8 mouse cellular contexts compared by ENCODE assay signal in the genomic region with DNA sequence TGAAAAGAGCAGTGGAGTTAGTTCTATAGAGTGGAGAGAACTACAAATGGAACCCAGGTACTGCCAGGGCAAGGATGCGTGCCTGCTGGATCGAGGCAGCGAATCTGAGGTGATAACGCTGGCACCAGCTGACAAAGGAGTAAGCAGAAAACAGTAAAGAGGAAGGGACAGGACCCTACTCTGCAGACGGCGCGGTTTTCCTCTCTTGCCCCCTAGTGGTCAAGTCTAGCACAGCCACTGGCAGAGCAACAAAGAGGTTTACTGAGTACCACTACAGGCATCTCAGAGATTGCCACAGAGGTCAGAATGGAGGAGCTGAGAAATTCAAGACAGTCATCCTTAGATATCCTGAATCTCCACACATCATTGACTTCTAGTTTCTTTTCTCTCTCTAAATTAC. TPM values are rescaled to one million over a fixed set of nuclear protein-coding genes. Genes with fewer than 3 reads are reported as not detected.
DNase-seq lines count a peak whose midpoint lies in the region; ATAC-seq and TF ChIP-seq lines count a peak whose summit lies in the region.

No protein-coding gene starts in this region.

- no peaks in the 10 kb centered on the region for H3K9me3 ChIP-seq in embryonic facial prominence, embryonic 12.5 days
- no peaks in the 10 kb centered on the region for H3K9me3 ChIP-seq in heart, embryonic 13.5 days
- H3K9me3 ChIP-seq in kidney, postnatal 0 days (replicated peaks; ENCODE audit: low read length): no peaks in the 10 kb centered on the region
- H3K9me3 ChIP-seq in liver, postnatal 0 days (ENCODE audit: low read length): no peaks in the 10 kb centered on the region
- no peaks in the 10 kb centered on the region for H3K9me3 ChIP-seq in neural tube, embryonic 14.5 days (ENCODE audit: control insufficient read depth, low read length)

- ATAC-seq in embryonic facial prominence, embryonic 12.5 days (ENCODE audit: insufficient number of reproducible peaks, insufficient read depth, low FRiP score, low TSS enrichment): no peak
- no peak for ATAC-seq in heart, embryonic 13.5 days (ENCODE audit: extremely low read depth, insufficient number of reproducible peaks, low FRiP score, low TSS enrichment)
- no peak for ATAC-seq in kidney, postnatal 0 days (replicated peaks; ENCODE audit: low FRiP score, low read depth)
- no peak for ATAC-seq in liver, postnatal 0 days
- peak; percentile 82; the same call in 1 of the 2 replicates for ATAC-seq in neural tube, embryonic 14.5 days (ENCODE audit: low read depth)

- H3K4me2 ChIP-seq in embryonic facial prominence, embryonic 12.5 days (replicated peaks): peak overlapping the region; percentile 35
- peak overlapping the region; percentile 59 for H3K4me2 ChIP-seq in heart, embryonic 13.5 days
- H3K4me2 ChIP-seq in kidney, postnatal 0 days (ENCODE audit: low read length): peak overlapping the region; percentile 38; the same call in 1 of the 2 replicates
- H3K4me2 ChIP-seq in liver, postnatal 0 days (ENCODE audit: low read depth, low read length): no peak overlapping the region
- no peak overlapping the region for H3K4me2 ChIP-seq in neural tube, embryonic 14.5 days (ENCODE audit: low read depth, low read length)

- TF ChIP-seq CTCF in kidney, postnatal 0 days (IDR thresholded peaks at IDR 0.05; ENCODE audit: low read depth): peak; percentile 85
- peak; percentile 84 for TF ChIP-seq CTCF in liver, postnatal 0 days (IDR thresholded peaks at IDR 0.05; ENCODE audit: low read depth)

- no peaks in the 10 kb centered on the region for H3K36me3 ChIP-seq in embryonic facial prominence, embryonic 12.5 days
- H3K36me3 ChIP-seq in heart, embryonic 13.5 days: no peaks in the 10 kb centered on the region
- no peaks in the 10 kb centered on the region for H3K36me3 ChIP-seq in kidney, postnatal 0 days (ENCODE audit: insufficient read depth, low read length)
- H3K36me3 ChIP-seq in liver, postnatal 0 days (replicated peaks; ENCODE audit: insufficient read depth, low read length): no peaks in the 10 kb centered on the region
- H3K36me3 ChIP-seq in neural tube, embryonic 14.5 days (ENCODE audit: control insufficient read depth, insufficient read depth, low read length): no peaks in the 10 kb centered on the region

- no peak overlapping the region for H3K9ac ChIP-seq in embryonic facial prominence, embryonic 12.5 days
- peak overlapping the region; percentile 47; the same call in 1 of the 2 replicates for H3K9ac ChIP-seq in heart, embryonic 13.5 days
- H3K9ac ChIP-seq in kidney, postnatal 0 days (ENCODE audit: low read depth, low read length): no peak overlapping the region
- H3K9ac ChIP-seq in liver, postnatal 0 days (replicated peaks): no peak overlapping the region
- no peak overlapping the region for H3K9ac ChIP-seq in neural tube, embryonic 14.5 days (replicated peaks; ENCODE audit: low read depth, low read length)

- no peak overlapping the region for H3K27ac ChIP-seq in embryonic facial prominence, embryonic 12.5 days
- H3K27ac ChIP-seq in heart, embryonic 13.5 days (replicated peaks): no peak overlapping the region
- no peak overlapping the region for H3K27ac ChIP-seq in kidney, postnatal 0 days
- no peak overlapping the region for H3K27ac ChIP-seq in liver, postnatal 0 days (ENCODE audit: low read depth)
- no peak overlapping the region for H3K27ac ChIP-seq in neural tube, embryonic 14.5 days (ENCODE audit: low read depth, low read length)

- H3K4me1 ChIP-seq in embryonic facial prominence, embryonic 12.5 days: no peaks in the 10 kb centered on the region
- no peaks in the 10 kb centered on the region for H3K4me1 ChIP-seq in heart, embryonic 13.5 days
- no peaks in the 10 kb centered on the region for H3K4me1 ChIP-seq in kidney, postnatal 0 days (replicated peaks; ENCODE audit: insufficient read depth, low read length)
- H3K4me1 ChIP-seq in liver, postnatal 0 days (ENCODE audit: insufficient read depth): no peaks in the 10 kb centered on the region
- no peaks in the 10 kb centered on the region for H3K4me1 ChIP-seq in neural tube, embryonic 14.5 days (ENCODE audit: control insufficient read depth, insufficient read depth, low read length)

- H3K27me3 ChIP-seq in embryonic facial prominence, embryonic 12.5 days: no peaks in the 10 kb centered on the region
- H3K27me3 ChIP-seq in heart, embryonic 13.5 days (replicated peaks): no peaks in the 10 kb centered on the region
- no peaks in the 10 kb centered on the region for H3K27me3 ChIP-seq in kidney, postnatal 0 days (ENCODE audit: insufficient read depth, low read length)
- no peaks in the 10 kb centered on the region for H3K27me3 ChIP-seq in liver, postnatal 0 days (ENCODE audit: insufficient read depth, low read length)
- no peaks in the 10 kb centered on the region for H3K27me3 ChIP-seq in neural tube, embryonic 14.5 days (ENCODE audit: control insufficient read depth, insufficient read depth, low read length)

- no peak for TF ChIP-seq EP300 in liver, postnatal 0 days (IDR thresholded peaks at IDR 0.05; ENCODE audit: low read depth)

- peak; percentile 73 for DNase-seq in A20 (ENCODE audit: low read depth, low spot score)
- DNase-seq in adrenal gland, postnatal 10 days: peak; percentile 85
- peak; percentile 81 for DNase-seq in kidney, postnatal 0 days (ENCODE audit: low spot score)
- peak; percentile 72 for DNase-seq in liver, postnatal 0 days
- DNase-seq in thymus, adult 18-20 months: peak; percentile 11 to 16

- no peak overlapping the region for H3K4me3 ChIP-seq in embryonic facial prominence, embryonic 12.5 days
- peak overlapping the region; percentile 11; the same call in 1 of the 2 replicates for H3K4me3 ChIP-seq in heart, embryonic 13.5 days
- no peak overlapping the region for H3K4me3 ChIP-seq in kidney, postnatal 0 days (replicated peaks; ENCODE audit: low read depth, low read length)
- no peak overlapping the region for H3K4me3 ChIP-seq in liver, postnatal 0 days (ENCODE audit: low read depth, low read length)
- H3K4me3 ChIP-seq in neural tube, embryonic 14.5 days (ENCODE audit: low read depth, low read length): no peak overlapping the region

- WGBS in embryonic facial prominence, embryonic 12.5 days: 3% methylated on average over 7 of the region's 7 CpGs
- WGBS in heart, embryonic 13.5 days: 0% methylated on average over 7 of the region's 7 CpGs
- WGBS in kidney, postnatal 0 days: 4% methylated on average over 7 of the region's 7 CpGs
- WGBS in liver, postnatal 0 days (ENCODE audit: insufficient replicate concordance): under 1% methylated on average over 7 of the region's 7 CpGs
- WGBS in neural tube, embryonic 14.5 days: 2% methylated on average over 7 of the region's 7 CpGs

RNA-seq across cellular contexts. Expression of a gene that starts 6.7 kb away (rescaled TPM):
- not detected for total RNA-seq in adrenal gland, postnatal 10 days (2021)
- not detected in 2 replicates for polyA plus RNA-seq in embryonic facial prominence, embryonic 12.5 days (2016; fragmentation: Nextera tagmentation; extraction: Ambion mirVana)
- polyA plus RNA-seq in heart, embryonic 13.5 days (2015; fragmentation: Nextera tagmentation; extraction: Ambion mirVana): not detected in 2 replicates
- not detected in 2 replicates for polyA plus RNA-seq in kidney, postnatal 0 days (2015; fragmentation: Nextera tagmentation; extraction: Ambion mirVana)
- polyA plus RNA-seq in liver, postnatal 0 days (2015; fragmentation: Nextera tagmentation; extraction: Ambion mirVana): not detected in 2 replicates
- polyA plus RNA-seq in neural tube, embryonic 14.5 days (2014; fragmentation: Nextera tagmentation; extraction: Ambion mirVana): not detected in 2 replicates

RNA-seq across cellular contexts. Expression of a gene that starts 7.7 kb away (rescaled TPM):
- total RNA-seq in adrenal gland, postnatal 10 days (2021): not detected
- not detected in 2 replicates for polyA plus RNA-seq in embryonic facial prominence, embryonic 12.5 days (2016; fragmentation: Nextera tagmentation; extraction: Ambion mirVana)
- polyA plus RNA-seq in heart, embryonic 13.5 days (2015; fragmentation: Nextera tagmentation; extraction: Ambion mirVana): not detected in 2 replicates
- polyA plus RNA-seq in kidney, postnatal 0 days (2015; fragmentation: Nextera tagmentation; extraction: Ambion mirVana): not detected in 2 replicates
- not detected in 2 replicates for polyA plus RNA-seq in liver, postnatal 0 days (2015; fragmentation: Nextera tagmentation; extraction: Ambion mirVana)
- not detected in 2 replicates for polyA plus RNA-seq in neural tube, embryonic 14.5 days (2014; fragmentation: Nextera tagmentation; extraction: Ambion mirVana)

RNA-seq across cellular contexts. Expression of a gene that starts 9.3 kb away (rescaled TPM):
- not detected for total RNA-seq in adrenal gland, postnatal 10 days (2021)
- polyA plus RNA-seq in embryonic facial prominence, embryonic 12.5 days (2016; fragmentation: Nextera tagmentation; extraction: Ambion mirVana): not detected in 2 replicates
- polyA plus RNA-seq in heart, embryonic 13.5 days (2015; fragmentation: Nextera tagmentation; extraction: Ambion mirVana): not detected in 2 replicates
- not detected in 2 replicates for polyA plus RNA-seq in kidney, postnatal 0 days (2015; fragmentation: Nextera tagmentation; extraction: Ambion mirVana)
- not detected in 2 replicates for polyA plus RNA-seq in liver, postnatal 0 days (2015; fragmentation: Nextera tagmentation; extraction: Ambion mirVana)
- not detected in 2 replicates for polyA plus RNA-seq in neural tube, embryonic 14.5 days (2014; fragmentation: Nextera tagmentation; extraction: Ambion mirVana)

RNA-seq across cellular contexts. Expression of a gene that starts 14.8 kb away (rescaled TPM):
- not detected for total RNA-seq in adrenal gland, postnatal 10 days (2021)
- polyA plus RNA-seq in embryonic facial prominence, embryonic 12.5 days (2016; fragmentation: Nextera tagmentation; extraction: Ambion mirVana): not detected in 2 replicates
- polyA plus RNA-seq in heart, embryonic 13.5 days (2015; fragmentation: Nextera tagmentation; extraction: Ambion mirVana): not detected in 2 replicates
- not detected in 2 replicates for polyA plus RNA-seq in kidney, postnatal 0 days (2015; fragmentation: Nextera tagmentation; extraction: Ambion mirVana)
- not detected in 2 replicates for polyA plus RNA-seq in liver, postnatal 0 days (2015; fragmentation: Nextera tagmentation; extraction: Ambion mirVana)
- polyA plus RNA-seq in neural tube, embryonic 14.5 days (2014; fragmentation: Nextera tagmentation; extraction: Ambion mirVana): not detected in 2 replicates

RNA-seq across cellular contexts. Expression of a gene that starts 17.0 kb away (rescaled TPM):
- total RNA-seq in adrenal gland, postnatal 10 days (2021): not detected
- not detected in 2 replicates for polyA plus RNA-seq in embryonic facial prominence, embryonic 12.5 days (2016; fragmentation: Nextera tagmentation; extraction: Ambion mirVana)
- not detected in 2 replicates for polyA plus RNA-seq in heart, embryonic 13.5 days (2015; fragmentation: Nextera tagmentation; extraction: Ambion mirVana)
- not detected in 2 replicates for polyA plus RNA-seq in kidney, postnatal 0 days (2015; fragmentation: Nextera tagmentation; extraction: Ambion mirVana)
- not detected in 2 replicates for polyA plus RNA-seq in liver, postnatal 0 days (2015; fragmentation: Nextera tagmentation; extraction: Ambion mirVana)
- polyA plus RNA-seq in neural tube, embryonic 14.5 days (2014; fragmentation: Nextera tagmentation; extraction: Ambion mirVana): not detected in 2 replicates

Comparison
In these comparisons a context has a peak if more than half of its experiments do, and no peak if none do; other contexts are left out.
1. DNase-seq: peak in every context shown above with its lines; median percentile 85 in adrenal gland, postnatal 10 days; 81 in kidney, postnatal 0 days; 73 in A20; 72 in liver, postnatal 0 days; 14 in thymus, adult 18-20 months.
2. H3K4me2 ChIP-seq: peak in embryonic facial prominence, embryonic 12.5 days (single experiment), heart, embryonic 13.5 days (single experiment) and kidney, postnatal 0 days (single experiment); none in liver, postnatal 0 days (single experiment) and neural tube, embryonic 14.5 days (single experiment).